Mouse (Mus musculus) ovary, postnatal 10 days (tissue): ENCODE measurements around the gene Atp8a2.
"Not testable (repeated sequence)": the region's sequence is repeated elsewhere in the genome, so short reads cannot be mapped to it uniquely, and the experiment has no call there.

Experiments
- DNase-seq: peaks from one replicate; pipeline ENCODE4 v3.0.0; 2022; ENCODE audit warnings: low spot score

Gene Atp8a2

GRCm38 (mm10) chr14:59843264-59843942 is 353.6 kb downstream of the Atp8a2 start:
- DNase-seq = no peak

GRCm38 (mm10) chr14:59839951-59840720 is 356.8 kb downstream of the Atp8a2 start:
- DNase-seq = no peak

DNA sequence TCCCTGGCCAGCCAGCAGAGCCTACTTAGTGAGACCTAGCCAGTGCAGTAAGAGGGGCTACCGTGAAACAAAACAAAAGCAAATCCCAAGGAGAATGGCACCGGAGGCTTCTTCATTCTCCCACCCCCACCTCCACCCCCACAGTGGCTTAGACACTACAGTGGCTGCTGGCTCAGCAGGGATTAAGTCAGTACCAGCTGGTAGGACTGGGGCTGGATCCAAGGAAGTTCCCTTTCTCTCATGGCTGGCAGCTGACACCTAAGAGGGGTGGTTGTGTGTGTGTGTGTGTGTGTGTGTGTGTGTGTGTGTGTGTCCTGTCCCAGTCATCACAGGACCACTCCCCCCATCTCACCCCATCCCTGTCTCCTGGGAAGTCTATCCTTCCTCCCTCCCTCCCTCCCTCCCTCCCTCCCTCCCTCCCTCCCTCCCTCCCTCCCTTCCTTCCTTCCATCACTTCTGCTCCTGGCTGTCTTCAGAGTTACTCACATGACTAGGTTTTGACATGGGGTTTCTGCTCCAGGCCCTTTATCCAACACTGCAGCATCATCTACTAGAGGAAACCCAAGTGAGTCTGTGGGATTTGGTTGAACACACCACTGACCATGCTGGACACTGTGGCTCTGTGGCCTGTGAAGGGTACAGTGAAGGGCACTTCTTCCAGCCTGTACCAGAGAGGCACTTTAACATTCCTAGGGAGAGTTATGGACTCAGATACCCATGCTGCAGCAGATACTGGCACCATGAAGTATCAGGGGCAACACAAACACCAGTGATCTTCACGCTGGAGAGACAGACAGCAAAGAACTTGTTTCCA is 358.3 kb downstream of the Atp8a2 start:
- not testable (repeated sequence) for DNase-seq

GRCm38 (mm10) chr14:59837691-59838241 is 359.2 kb downstream of the Atp8a2 start:
- DNase-seq = not testable (repeated sequence)

DNA sequence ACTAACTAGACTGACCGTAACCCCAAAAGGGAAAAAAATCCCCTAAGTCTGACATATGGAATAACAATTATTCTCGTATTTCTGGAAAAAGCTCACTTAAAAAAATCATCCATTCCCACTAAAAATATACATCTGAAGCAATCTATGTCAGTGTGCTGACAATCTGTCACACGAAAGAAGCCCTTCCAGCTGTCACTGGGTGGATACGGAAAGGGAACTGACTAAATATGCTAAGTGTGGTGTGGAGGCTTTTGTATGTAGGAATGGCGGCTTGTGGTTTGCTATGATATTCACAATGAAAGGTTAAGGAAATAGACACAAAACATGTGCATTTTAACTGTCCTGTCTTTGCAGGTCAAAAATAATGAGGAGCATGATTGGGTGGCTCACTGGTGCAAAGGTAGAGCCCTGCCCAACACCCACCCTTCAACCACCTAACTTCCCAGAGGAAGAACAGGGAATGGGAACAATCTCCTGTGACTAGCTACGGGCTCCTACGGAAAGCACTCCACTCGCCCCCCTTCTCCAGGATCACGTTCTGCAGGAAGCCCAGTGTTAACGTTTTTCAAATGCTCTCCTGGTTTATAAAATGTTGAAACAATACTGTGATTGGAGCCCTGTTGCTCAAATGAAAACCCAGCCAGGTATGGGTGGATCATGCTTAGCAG is 360.0 kb downstream of the Atp8a2 start:
- no peak for DNase-seq

DNA sequence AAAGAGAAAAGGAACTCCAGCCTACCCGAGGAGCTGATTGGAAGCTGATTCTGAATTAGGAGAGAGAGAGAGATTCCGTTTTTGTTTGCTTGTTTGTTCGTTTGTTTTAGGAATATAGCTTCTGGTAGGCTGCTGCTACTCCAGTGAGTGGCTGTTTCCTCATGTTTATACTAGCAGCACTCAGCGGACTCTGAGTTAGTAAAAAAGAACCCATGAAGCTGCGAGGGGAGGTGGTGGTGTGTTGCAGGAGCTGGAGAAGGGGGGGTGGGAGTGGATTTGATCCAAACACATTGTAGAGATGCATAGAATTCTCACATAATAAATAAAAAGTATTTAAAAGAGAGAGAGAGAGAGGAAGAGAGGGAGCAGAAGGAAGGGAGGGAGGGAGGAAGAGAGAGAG is 367.4 kb downstream of the Atp8a2 start:
- DNase-seq = no peak

DNA sequence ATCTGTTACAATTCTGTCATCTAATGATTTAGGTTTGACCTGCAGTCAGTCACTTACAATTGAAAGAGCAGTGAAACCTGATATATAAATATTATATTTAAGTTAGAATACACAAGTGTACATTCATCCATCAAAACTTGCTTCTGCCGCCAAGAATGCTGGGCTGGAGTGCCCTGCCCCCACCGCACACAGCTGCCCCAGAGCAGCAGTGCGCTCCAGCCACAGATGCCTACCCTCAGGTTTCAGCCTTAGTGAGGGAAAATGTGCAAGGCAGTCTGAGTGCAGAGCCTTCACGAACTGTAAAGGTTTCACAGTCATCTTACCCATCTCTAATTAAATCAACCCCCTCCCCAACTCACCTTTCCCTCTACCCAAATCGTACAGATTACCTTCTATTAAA is 369.6 kb downstream of the Atp8a2 start:
- no peak for DNase-seq

DNA sequence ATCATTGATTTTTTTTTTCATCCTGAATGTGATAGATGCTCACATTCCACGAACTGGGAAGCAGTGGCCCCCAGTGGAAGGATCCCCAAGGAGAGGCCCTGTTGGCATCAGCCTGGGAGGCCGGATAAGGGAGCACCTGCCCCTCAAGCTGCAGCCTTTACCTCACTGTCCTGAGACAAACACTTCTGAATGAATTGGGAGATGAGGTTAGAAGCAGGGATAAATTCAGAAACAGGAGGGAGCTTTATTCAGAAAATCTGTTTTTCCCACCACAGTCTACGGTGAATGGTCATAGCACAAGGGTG is 376.9 kb downstream of the Atp8a2 start:
- no peak for DNase-seq

DNA sequence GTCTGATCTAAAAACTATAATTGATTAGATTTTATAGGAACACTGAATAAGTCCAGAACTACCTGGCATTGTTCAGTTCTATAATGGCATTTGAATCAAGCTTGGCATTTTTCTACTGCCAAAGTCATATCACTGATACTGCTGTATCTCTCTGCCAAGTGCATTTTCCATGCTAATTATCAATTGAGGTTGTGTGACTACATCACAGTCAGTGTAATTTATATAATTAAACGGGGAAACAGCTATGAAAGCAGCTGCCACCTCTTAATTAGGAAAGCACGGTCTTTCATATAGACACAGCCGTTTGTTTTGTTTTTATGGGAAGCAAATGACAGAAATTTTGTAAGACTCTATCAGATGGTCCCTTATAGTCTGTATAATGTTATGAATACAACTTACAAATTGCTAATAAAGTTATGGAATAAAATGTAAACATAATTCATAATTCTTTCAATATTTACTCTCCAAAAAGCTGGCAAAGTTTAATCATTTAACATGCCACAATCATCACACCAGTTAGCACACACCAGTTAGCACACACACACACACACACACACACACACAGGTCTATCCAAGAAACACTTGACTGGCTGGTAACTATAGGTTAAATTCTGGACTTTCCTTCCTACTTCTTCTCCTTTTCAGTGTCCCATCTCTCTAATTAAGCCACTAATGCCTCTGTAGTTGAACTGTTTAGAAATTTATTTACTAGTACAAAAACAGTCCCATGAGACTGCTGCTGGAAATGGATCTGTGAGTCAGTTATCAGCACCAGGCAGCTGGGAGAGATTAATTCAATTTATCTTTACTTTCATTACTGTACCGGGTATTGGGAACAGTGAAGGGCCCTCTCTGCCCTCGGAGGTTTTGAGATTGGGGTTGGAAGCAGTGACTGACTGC is 377.5 kb downstream of the Atp8a2 start:
- DNase-seq = no peak

- DNase-seq = not testable (repeated sequence)
Measured at GRCm38 (mm10) chr14:59810316-59810715, 386.7 kb downstream of the Atp8a2 start.

DNA sequence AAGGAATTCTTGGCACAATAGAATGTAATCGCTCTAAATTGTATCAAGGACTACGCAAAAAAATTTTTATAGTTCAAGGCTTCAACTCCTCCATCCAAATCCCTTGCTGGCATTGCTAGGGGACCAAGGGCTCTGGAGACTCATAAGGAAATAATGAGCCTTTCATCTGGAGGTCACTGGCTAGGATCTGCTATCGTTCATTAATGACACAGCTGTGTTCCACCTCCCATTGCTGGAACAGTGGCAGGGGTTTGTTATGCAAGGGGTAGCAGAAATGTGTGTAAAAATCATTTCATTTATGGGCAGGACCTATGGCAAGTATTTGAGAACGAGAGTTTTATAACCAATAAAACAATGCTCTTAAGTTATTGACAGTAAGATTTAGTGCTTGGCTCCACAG is 387.2 kb downstream of the Atp8a2 start:
- no peak for DNase-seq

- DNase-seq = no peak
Measured at GRCm38 (mm10) chr14:59807528-59808300, 389.3 kb downstream of the Atp8a2 start.

DNA sequence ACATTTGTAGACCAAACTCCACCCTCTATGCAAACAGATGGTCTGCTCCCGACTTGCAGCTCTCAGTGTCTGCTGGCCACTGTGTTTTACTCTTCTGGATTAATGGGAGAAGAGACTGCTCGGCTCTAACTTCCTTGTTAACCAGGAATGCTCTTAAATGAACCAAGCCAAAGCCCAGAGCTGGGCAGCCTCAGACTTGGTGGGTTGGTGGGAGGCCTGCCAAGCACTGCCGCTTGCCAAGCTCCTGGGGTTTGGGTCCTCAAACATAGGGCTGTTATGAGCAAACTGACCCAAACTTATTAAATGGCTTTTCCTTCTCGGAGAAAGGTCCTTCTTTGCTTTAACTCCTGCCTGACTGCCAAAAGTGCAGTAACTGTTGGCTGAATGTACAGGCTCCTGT is 390.1 kb downstream of the Atp8a2 start:
- DNase-seq = no peak

DNA sequence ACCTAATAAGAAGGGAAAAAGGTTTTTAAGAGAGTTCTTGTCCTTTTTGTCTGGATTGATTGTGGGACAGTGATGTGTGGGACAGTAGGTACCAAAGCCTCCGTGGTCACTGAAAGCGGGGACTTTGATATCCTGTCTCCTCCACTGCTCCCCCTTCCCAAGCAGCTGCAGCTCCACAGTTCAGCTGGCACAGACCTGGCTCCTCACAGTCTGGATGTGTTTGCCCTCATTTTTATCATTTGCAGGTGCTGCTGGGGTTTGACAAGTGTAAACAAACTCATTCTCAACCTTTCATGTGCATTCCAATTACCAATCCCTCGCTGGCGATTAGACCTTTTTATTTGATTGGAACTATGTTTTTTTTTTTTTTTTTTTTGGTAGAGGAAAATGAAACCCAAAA is 390.8 kb downstream of the Atp8a2 start:
- DNase-seq = no peak

DNA sequence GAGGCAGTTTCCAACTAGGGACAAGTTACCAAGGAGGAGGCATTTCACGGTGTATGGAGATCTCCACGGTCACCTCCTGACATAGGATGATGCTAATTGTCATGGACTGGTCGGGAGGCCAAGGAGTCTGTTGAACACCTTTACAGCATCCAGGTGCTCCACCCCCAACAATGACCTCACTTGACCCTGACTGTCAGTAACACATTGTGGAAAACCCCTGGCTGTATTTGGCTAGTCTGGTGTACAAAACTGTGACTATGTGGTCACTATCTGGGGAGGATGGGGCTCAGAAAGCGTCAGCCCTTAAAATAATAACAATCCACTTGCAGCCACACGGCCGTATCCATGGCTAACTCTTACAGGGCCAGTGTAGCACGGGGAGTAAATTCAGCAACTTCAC is 391.3 kb downstream of the Atp8a2 start:
- no peak for DNase-seq

- DNase-seq = no peak
Measured at GRCm38 (mm10) chr14:59801961-59802599, 394.9 kb downstream of the Atp8a2 start.

- no peak for DNase-seq
Measured at GRCm38 (mm10) chr14:59799511-59799910, 397.5 kb downstream of the Atp8a2 start.

GRCm38 (mm10) chr14:59793841-59794240 is 403.1 kb downstream of the Atp8a2 start:
- DNase-seq = no peak
